Mouse (Mus musculus) right cerebral cortex, adult 18-20 months (tissue): ENCODE data around the gene Amdhd1.
A peak's percentile ranks its signal among the peaks of the same experiment; 100 is the strongest.

Source experiments
- DNase-seq: peaks from one replicate; pipeline ENCODE4 v3.0.0; 2022; ENCODE audit warnings: mixed read lengths

Amdhd1 gene

GRCm38 (mm10) chr10:93538818-93539217 lies 1.0 kb downstream of the Amdhd1 start:
- no peak for DNase-seq

- no peak for DNase-seq
Measured at GRCm38 (mm10) chr10:93538287-93538686, 1.5 kb downstream of the Amdhd1 start.

GRCm38 (mm10) chr10:93525329-93525728 lies 14.5 kb downstream of the Amdhd1 start:
- no peak for DNase-seq

- no peak for DNase-seq
Measured at GRCm38 (mm10) chr10:93520994-93521393, 18.8 kb downstream of the Amdhd1 start.

- DNase-seq = no peak
Measured at GRCm38 (mm10) chr10:93519756-93520155, 20.1 kb downstream of the Amdhd1 start.

- no peak for DNase-seq
Measured at GRCm38 (mm10) chr10:93519159-93519558, 20.7 kb downstream of the Amdhd1 start.

- DNase-seq = no peak
Measured at GRCm38 (mm10) chr10:93518620-93519019, 21.2 kb downstream of the Amdhd1 start.

GRCm38 (mm10) chr10:93518186-93518585 lies 21.6 kb downstream of the Amdhd1 start:
- DNase-seq = no peak

GRCm38 (mm10) chr10:93517754-93518153 lies 22.1 kb downstream of the Amdhd1 start:
- no peak for DNase-seq

GRCm38 (mm10) chr10:93515927-93516326 lies 23.9 kb downstream of the Amdhd1 start:
- no peak for DNase-seq

GRCm38 (mm10) chr10:93515419-93515818 lies 24.4 kb downstream of the Amdhd1 start:
- DNase-seq = no peak

GRCm38 (mm10) chr10:93509532-93510153 lies 30.2 kb downstream of the Amdhd1 start:
- DNase-seq = no peak

GRCm38 (mm10) chr10:93508383-93508970 lies 31.4 kb downstream of the Amdhd1 start:
- no peak for DNase-seq

- no peak for DNase-seq
Measured at GRCm38 (mm10) chr10:93501346-93501745, 38.5 kb downstream of the Amdhd1 start.

- DNase-seq = no peak
Measured at GRCm38 (mm10) chr10:93500864-93501263, 39.0 kb downstream of the Amdhd1 start.

GRCm38 (mm10) chr10:93490451-93490850 lies 49.4 kb downstream of the Amdhd1 start:
- DNase-seq = no peak

- no peak for DNase-seq
Measured at GRCm38 (mm10) chr10:93488828-93489226, 51.0 kb downstream of the Amdhd1 start.

- DNase-seq = no peak
Measured at GRCm38 (mm10) chr10:93488066-93488827, 51.6 kb downstream of the Amdhd1 start, which contains the start of gene Hal. Gene Hal, plus strand, starts transcription at chr10:93488768.

- DNase-seq = peak; percentile 42
Measured at GRCm38 (mm10) chr10:93486622-93487021, 53.2 kb downstream of the Amdhd1 start.

GRCm38 (mm10) chr10:93485055-93485691 lies 54.7 kb downstream of the Amdhd1 start:
- peak; percentile 20 for DNase-seq

GRCm38 (mm10) chr10:93484511-93484910 lies 55.3 kb downstream of the Amdhd1 start:
- no peak for DNase-seq
